Mouse (Mus musculus) embryonic facial prominence, embryonic 14.5 days (tissue): ENCODE measurements around the gene Vipr2. TPM values are rescaled to one million over a fixed set of nuclear protein-coding genes. Genes with fewer than 3 reads are reported as not detected.

Source experiments
- ATAC-seq: fragments of 200-750 bp; cut with Nextera tagmentation; 2 replicates; pipeline ENCODE4 v1.8.0; 2017; ENCODE audit warnings: low read depth, moderate number of reproducible peaks, moderate TSS enrichment
- DNase-seq: peaks from one replicate; pipeline ENCODE4 v3.0.0-alpha.2; 2015; ENCODE audit warnings: low spot score
- H3K27ac ChIP-seq: fragments of 300-500 bp; sonication (generic); replicated peaks from 2 replicates; pipeline ENCODE4 v1.5.1; 2014; ENCODE audit warnings: low read depth, mild to moderate bottlenecking, low read length, moderate library complexity
- H3K27me3 ChIP-seq: fragments of 300-500 bp; sonication (generic); replicated peaks from 2 replicates; pipeline ENCODE4 v1.6.1; 2014; ENCODE audit warnings: low read length; ENCODE audit not compliant: control insufficient read depth, insufficient read depth
- H3K36me3 ChIP-seq: fragments of 300-500 bp; sonication (generic); 2 replicates; pipeline ENCODE4 v1.6.1; 2014; ENCODE audit warnings: low read length, mixed read lengths; ENCODE audit not compliant: control insufficient read depth, insufficient read depth
- H3K4me1 ChIP-seq: fragments of 300-500 bp; sonication (generic); 2 replicates; pipeline ENCODE4 v1.6.1; 2014; ENCODE audit warnings: antibody characterized with exemption, low read length; ENCODE audit not compliant: control insufficient read depth, insufficient read depth
- H3K4me2 ChIP-seq: fragments of 300-500 bp; sonication (generic); 2 replicates; pipeline ENCODE4 v1.6.1; 2014; ENCODE audit warnings: low read depth, mild to moderate bottlenecking, low read length, moderate library complexity, mixed read lengths
- H3K4me3 ChIP-seq: fragments of 300-500 bp; sonication (generic); 2 replicates; pipeline ENCODE4 v1.5.1; 2014; ENCODE audit warnings: low read depth, mild to moderate bottlenecking, low read length
- H3K9ac ChIP-seq: fragments of 300-500 bp; sonication (generic); 2 replicates; pipeline ENCODE4 v1.6.1; 2014; ENCODE audit warnings: low read depth, mild to moderate bottlenecking, low read length, moderate library complexity, mixed read lengths
- H3K9me3 ChIP-seq: fragments of 300-500 bp; sonication (generic); 2 replicates; pipeline ENCODE4 v1.6.1; 2016; ENCODE audit warnings: low read length; ENCODE audit not compliant: control insufficient read depth
- WGBS: fragments of 180-500 bp; shearing (Covaris S2); extraction: QIAGEN DNeasy Blood & Tissue Kit; methylation state at CpG from one replicate; pipeline ENCODE4 v1.1.7; 2014; 5-methylcytosine and 5-hydroxymethylcytosine counted together
- polyA plus RNA-seq: library from polyadenylated mRNA; unstranded; fragments of >200 nt; fragmentation: Nextera tagmentation; extraction: Ambion mirVana; gene quantifications from 2 replicates; pipeline ENCODE4 v1.2.1, GENCODE M21; 2014

Vipr2 gene
- polyA plus RNA-seq, 1 experiment from 2014 or later: 3.6 TPM

GRCm38 (mm10) chr12:116159223-116159622 lies 81.7 kb downstream of the Vipr2 start:
- no peak overlapping the region for H3K27ac ChIP-seq
- no peak overlapping the region for H3K4me3 ChIP-seq
- H3K27me3 ChIP-seq: no peaks in the 10 kb centered on the region
- 69% methylated on average over 5 of the region's 5 CpGs for WGBS
- H3K4me1 ChIP-seq: no peaks in the 10 kb centered on the region
- no peaks in the 10 kb centered on the region for H3K9me3 ChIP-seq
- H3K36me3 ChIP-seq: no peaks in the 10 kb centered on the region
- ATAC-seq: no peak
- H3K9ac ChIP-seq: no peak overlapping the region
- no peak for DNase-seq
- H3K4me2 ChIP-seq: no peak overlapping the region

GRCm38 (mm10) chr12:116159695-116160094 lies 82.2 kb downstream of the Vipr2 start:
- no peak overlapping the region for H3K4me3 ChIP-seq
- no peaks in the 10 kb centered on the region for H3K4me1 ChIP-seq
- no peak overlapping the region for H3K27ac ChIP-seq
- ATAC-seq (no peak), DNase-seq (no peak)
- no peak overlapping the region for H3K4me2 ChIP-seq
- H3K36me3 ChIP-seq: no peaks in the 10 kb centered on the region
- H3K27me3 ChIP-seq: no peaks in the 10 kb centered on the region
- WGBS: 84% methylated on average over 2 of the region's 2 CpGs
- H3K9me3 ChIP-seq: no peaks in the 10 kb centered on the region
- H3K9ac ChIP-seq: no peak overlapping the region

- H3K27ac ChIP-seq: no peak overlapping the region
- H3K9ac ChIP-seq: no peak overlapping the region
- DNase-seq: no peak
- no peaks in the 10 kb centered on the region for H3K4me1 ChIP-seq
- no peaks in the 10 kb centered on the region for H3K9me3 ChIP-seq
- H3K27me3 ChIP-seq: no peaks in the 10 kb centered on the region
- no peak overlapping the region for H3K4me2 ChIP-seq
- ATAC-seq: no peak
- no peak overlapping the region for H3K4me3 ChIP-seq
- H3K36me3 ChIP-seq: no peaks in the 10 kb centered on the region
Measured at GRCm38 (mm10) chr12:116165368-116165767, 87.8 kb downstream of the Vipr2 start.

GRCm38 (mm10) chr12:116169666-116170065 lies 92.1 kb downstream of the Vipr2 start:
- Histone ChIP-seq H3K4me3 (no peak overlapping the region), H3K36me3 (no peaks in the 10 kb centered on the region), H3K27me3 (no peaks in the 10 kb centered on the region), H3K27ac (no peak overlapping the region), H3K9ac (no peak overlapping the region), H3K4me2 (no peak overlapping the region), H3K9me3 (no peaks in the 10 kb centered on the region), H3K4me1 (no peaks in the 10 kb centered on the region)
- DNase-seq (no peak), ATAC-seq (no peak)
- WGBS: 69% methylated on average over 5 of the region's 5 CpGs

- no peak overlapping the region for H3K9ac ChIP-seq
- no peaks in the 10 kb centered on the region for H3K27me3 ChIP-seq
- no peak for ATAC-seq
- no peaks in the 10 kb centered on the region for H3K4me1 ChIP-seq
- 93% methylated on average over 3 of the region's 3 CpGs for WGBS
- H3K27ac ChIP-seq: no peak overlapping the region
- H3K36me3 ChIP-seq: no peaks in the 10 kb centered on the region
- H3K4me3 ChIP-seq: no peak overlapping the region
- no peaks in the 10 kb centered on the region for H3K9me3 ChIP-seq
- H3K4me2 ChIP-seq: no peak overlapping the region
- DNase-seq: no peak
Measured at GRCm38 (mm10) chr12:116176930-116177329, 99.4 kb downstream of the Vipr2 start.

- no peak for DNase-seq
Measured at GRCm38 (mm10) chr12:116181436-116182050, 104.0 kb downstream of the Vipr2 start.

GRCm38 (mm10) chr12:116182376-116182775 lies 104.8 kb downstream of the Vipr2 start:
- H3K9ac ChIP-seq: no peak overlapping the region
- DNase-seq: peak; percentile 56
- no peaks in the 10 kb centered on the region for H3K27me3 ChIP-seq
- ATAC-seq: no peak
- no peak overlapping the region for H3K4me2 ChIP-seq
- H3K9me3 ChIP-seq: no peaks in the 10 kb centered on the region
- H3K27ac ChIP-seq: no peak overlapping the region
- H3K4me3 ChIP-seq: no peak overlapping the region
- no peaks in the 10 kb centered on the region for H3K4me1 ChIP-seq
- no peaks in the 10 kb centered on the region for H3K36me3 ChIP-seq

More at GRCm38 (mm10) chr12:116181436-116182050, 104.0 kb downstream of the Vipr2 start:
- no peak for ATAC-seq
- Histone ChIP-seq H3K4me3 (no peak overlapping the region), H3K27ac (no peak overlapping the region), H3K36me3 (no peaks in the 10 kb centered on the region), H3K4me2 (no peak overlapping the region), H3K27me3 (no peaks in the 10 kb centered on the region), H3K4me1 (no peaks in the 10 kb centered on the region), H3K9me3 (no peaks in the 10 kb centered on the region), H3K9ac (no peak overlapping the region)
- 84% methylated on average over 4 of the region's 4 CpGs for WGBS

GRCm38 (mm10) chr12:116183212-116183935 lies 105.8 kb downstream of the Vipr2 start:
- 69% methylated on average over 6 of the region's 6 CpGs for WGBS

GRCm38 (mm10) chr12:116193952-116194351 lies 116.4 kb downstream of the Vipr2 start:
- no peaks in the 10 kb centered on the region for H3K36me3 ChIP-seq
- no peak for DNase-seq
- H3K27ac ChIP-seq: no peak overlapping the region
- no peaks in the 10 kb centered on the region for H3K4me1 ChIP-seq
- no peak overlapping the region for H3K9ac ChIP-seq
- WGBS: 63% methylated on average over 6 of the region's 6 CpGs
- no peaks in the 10 kb centered on the region for H3K9me3 ChIP-seq
- no peak overlapping the region for H3K4me3 ChIP-seq
- ATAC-seq: no peak
- H3K27me3 ChIP-seq: no peaks in the 10 kb centered on the region
- no peak overlapping the region for H3K4me2 ChIP-seq

More at GRCm38 (mm10) chr12:116183212-116183935, 105.8 kb downstream of the Vipr2 start:
- ATAC-seq (peak; percentile 62; the same call in 1 of the 2 replicates), DNase-seq (no peak)
- Histone ChIP-seq H3K4me1 (no peaks in the 10 kb centered on the region), H3K9ac (no peak overlapping the region), H3K4me2 (no peak overlapping the region), H3K36me3 (no peaks in the 10 kb centered on the region), H3K9me3 (no peaks in the 10 kb centered on the region), H3K27ac (no peak overlapping the region), H3K27me3 (no peaks in the 10 kb centered on the region), H3K4me3 (no peak overlapping the region)
